Mouse (Mus musculus) liver, embryonic 14.5 days (tissue): Measurements from ENCODE around the gene Lsm2. TPM values are rescaled to one million over a fixed set of nuclear protein-coding genes. Genes with fewer than 3 reads are reported as not detected.
"Not testable (repeated sequence)": the region's sequence is repeated elsewhere in the genome, so short reads cannot be mapped to it uniquely, and the experiment has no call there.

ENCODE experiments used
- ATAC-seq: fragments of 200-750 bp; cut with Nextera tagmentation; 2 replicates; pipeline ENCODE4 v1.8.0; 2017; ENCODE audit warnings: moderate number of reproducible peaks, mild to moderate bottlenecking, moderate library complexity; ENCODE audit not compliant: insufficient read depth
- DNase-seq, 3 experiments: peaks; one replicate each; pipeline ENCODE4 v3.0.0-alpha.2; 2012 to 2013; ENCODE audit warnings: low read depth in 3 of 3, low spot score in 3 of 3
- H3K27ac ChIP-seq: fragments of 300-500 bp; sonication (generic); 2 replicates; pipeline ENCODE4 v1.5.1; 2014; ENCODE audit warnings: moderate library complexity, mild to moderate bottlenecking, control low read depth, inconsistent platforms
- H3K27me3 ChIP-seq: fragments of 300-500 bp; sonication (generic); 2 replicates; pipeline ENCODE4 v1.6.1; 2014; ENCODE audit warnings: mild to moderate bottlenecking, low read length, moderate library complexity; ENCODE audit not compliant: control insufficient read depth, insufficient read depth
- H3K36me3 ChIP-seq: fragments of 300-500 bp; sonication (generic); replicated peaks from 2 replicates; pipeline ENCODE4 v1.6.1; 2014; ENCODE audit warnings: low read depth; ENCODE audit not compliant: control insufficient read depth, insufficient read depth
- H3K4me1 ChIP-seq, 2 experiments: fragments of 200-500 bp in 1 of 2; fragments of 300-500 bp in 1 of 2; sonication (generic) in 1 of 2; replicated peaks; 2 replicates each; pipeline ENCODE4 v1.6.1; 2012 to 2014; ENCODE audit warnings: antibody characterized with exemption in 1 of 2, inconsistent platforms in 1 of 2, low read length in 1 of 2; ENCODE audit not compliant: control insufficient read depth in 2 of 2, insufficient read depth in 2 of 2
- H3K4me2 ChIP-seq: fragments of 300-500 bp; sonication (generic); 2 replicates; pipeline ENCODE4 v1.6.1; 2014; ENCODE audit warnings: low read depth, mild to moderate bottlenecking, control low read depth, moderate library complexity
- H3K4me3 ChIP-seq, 2 experiments: fragments of 200-500 bp in 1 of 2; fragments of 300-500 bp in 1 of 2; sonication (generic) in 1 of 2; 2 replicates each; pipeline ENCODE4 v1.5.1; 2012 to 2014; ENCODE audit warnings: low read depth in 2 of 2, low read length in 2 of 2, mild to moderate bottlenecking in 2 of 2, control low read depth in 1 of 2, inconsistent platforms in 1 of 2, moderate library complexity in 1 of 2; ENCODE audit not compliant: insufficient read depth in 1 of 2
- H3K9ac ChIP-seq: fragments of 300-500 bp; sonication (generic); replicated peaks from 2 replicates; pipeline ENCODE4 v1.6.1; 2014; ENCODE audit warnings: mild to moderate bottlenecking, control low read depth, moderate library complexity
- H3K9me3 ChIP-seq: fragments of 300-500 bp; sonication (generic); 2 replicates; pipeline ENCODE4 v1.6.1; 2016; ENCODE audit warnings: low read length, mixed read lengths; ENCODE audit not compliant: control insufficient read depth
- CTCF ChIP-seq: IDR thresholded peaks from 2 replicates; pipeline ENCODE4 v1.5.1; 2016; ENCODE audit warnings: antibody characterized with exemption, low read depth, control low read depth
- EP300 ChIP-seq: IDR thresholded peaks from 2 replicates; pipeline ENCODE4 v1.6.1; 2016; ENCODE audit warnings: antibody characterized with exemption, low read depth
- WGBS: fragments of 180-500 bp; shearing (Covaris S2); extraction: QIAGEN DNeasy Blood & Tissue Kit; methylation state at CpG from one replicate; pipeline ENCODE4 v1.1.7; 2014; ENCODE audit not compliant: insufficient replicate concordance; 5-methylcytosine and 5-hydroxymethylcytosine counted together
- polyA plus RNA-seq, 2 experiments: library from polyadenylated mRNA; depleted of rRNA in 1 of 2; stranded (reverse) in 1 of 2; unstranded in 1 of 2; fragments of >200 nt; fragmentation: Nextera tagmentation in 1 of 2; extraction: Ambion mirVana in 1 of 2; gene quantifications; 2 replicates each; pipeline versions ENCODE4 v1.2.1 to v1.2.3; 2012 to 2014

Gene Lsm2
- polyA plus RNA-seq, 2 experiments, result 121 to 122 TPM

- no peak overlapping the region for H3K27ac ChIP-seq
- WGBS, result 32% methylated on average over 19 of the region's 19 CpGs
- H3K9ac ChIP-seq, result no peak overlapping the region
- TF ChIP-seq CTCF (peak; percentile 80), EP300 (no peak)
- H3K27me3 ChIP-seq, result no peaks in the 10 kb centered on the region
- H3K4me3 ChIP-seq, result no peak overlapping the region
- peaks cover 6 to 17% of the 10 kb centered on the region in 2 experiments for H3K4me1 ChIP-seq
- no peak for DNase-seq
- no peaks in the 10 kb centered on the region for H3K36me3 ChIP-seq
- H3K9me3 ChIP-seq, result no peaks in the 10 kb centered on the region
- ATAC-seq, result no peak
- no peak overlapping the region for H3K4me2 ChIP-seq
Observed at GRCm38 (mm10) chr17:35029691-35030532, 48.2 kb downstream of the Lsm2 start.

- H3K4me3 ChIP-seq, result no peak overlapping the region
- no peak overlapping the region for H3K4me2 ChIP-seq
- peaks cover 6 to 17% of the 10 kb centered on the region in 2 experiments for H3K4me1 ChIP-seq
- no peaks in the 10 kb centered on the region for H3K27me3 ChIP-seq
- no peak overlapping the region for H3K9ac ChIP-seq
- H3K36me3 ChIP-seq, result no peaks in the 10 kb centered on the region
- 83% methylated on average over 11 of the region's 11 CpGs for WGBS
- no peaks in the 10 kb centered on the region for H3K9me3 ChIP-seq
- ATAC-seq, result no peak
- DNase-seq, result no peak
- TF ChIP-seq CTCF (no peak), EP300 (no peak)
- no peak overlapping the region for H3K27ac ChIP-seq
Observed at GRCm38 (mm10) chr17:35031272-35031671, 49.6 kb downstream of the Lsm2 start.

- Histone ChIP-seq H3K27ac (no peak overlapping the region), H3K4me1 (peaks cover 6 to 17% of the 10 kb centered on the region in 2 experiments), H3K9me3 (no peaks in the 10 kb centered on the region), H3K4me3 (no peak overlapping the region), H3K4me2 (no peak overlapping the region), H3K27me3 (no peaks in the 10 kb centered on the region), H3K9ac (no peak overlapping the region), H3K36me3 (no peaks in the 10 kb centered on the region)
- no peak for ATAC-seq
- TF ChIP-seq CTCF (no peak), EP300 (no peak)
- no peak for DNase-seq
- 58% methylated on average over 7 of the region's 7 CpGs for WGBS
Observed at GRCm38 (mm10) chr17:35031880-35032279, 50.2 kb downstream of the Lsm2 start.

GRCm38 (mm10) chr17:35032323-35032870 is 50.7 kb downstream of the Lsm2 start:
- DNase-seq, result no peak
- Histone ChIP-seq H3K4me1 (peaks cover 6 to 17% of the 10 kb centered on the region in 2 experiments), H3K9me3 (no peaks in the 10 kb centered on the region), H3K36me3 (no peaks in the 10 kb centered on the region), H3K27me3 (no peaks in the 10 kb centered on the region), H3K27ac (no peak overlapping the region), H3K4me2 (no peak overlapping the region), H3K9ac (no peak overlapping the region), H3K4me3 (no peak overlapping the region)
- no peak for ATAC-seq
- TF ChIP-seq EP300, result no peak
- TF ChIP-seq CTCF, result peak; percentile 29
- WGBS, result 67% methylated on average over 8 of the region's 8 CpGs

- not testable (repeated sequence) for H3K4me3 ChIP-seq, H3K9me3 ChIP-seq, H3K27ac ChIP-seq, H3K36me3 ChIP-seq, H3K4me2 ChIP-seq, DNase-seq, H3K9ac ChIP-seq, H3K27me3 ChIP-seq, ATAC-seq
- peaks cover 3 to 14% of the 10 kb centered on the region in 2 experiments for H3K4me1 ChIP-seq
- WGBS, result 52% methylated on average over 1 of the region's 1 CpGs
Observed at GRCm38 (mm10) chr17:35033703-35034102, 52.0 kb downstream of the Lsm2 start.
